Mouse (Mus musculus): ENCODE measurements around the gene Miga1.

Gene Miga1

GRCm38 (mm10) chr3:152245273-152245910 is 94.8 kb downstream of the Miga1 start:
- ATAC-seq (ENCODE audit: low TSS enrichment) = peak; percentile 31; the same call in 1 of the 2 replicates

- ATAC-seq (ENCODE audit: low TSS enrichment) = no peak
Observed at GRCm38 (mm10) chr3:152243304-152243703, 96.9 kb downstream of the Miga1 start.

- ATAC-seq (ENCODE audit: low TSS enrichment) = no peak
Observed at GRCm38 (mm10) chr3:152241098-152241497, 99.1 kb downstream of the Miga1 start.

GRCm38 (mm10) chr3:152239592-152239991 is 100.6 kb downstream of the Miga1 start:
- ATAC-seq (ENCODE audit: low TSS enrichment) = no peak

GRCm38 (mm10) chr3:152238836-152239235 is 101.4 kb downstream of the Miga1 start:
- ATAC-seq (ENCODE audit: low TSS enrichment) = no peak

- ATAC-seq (ENCODE audit: low TSS enrichment) = no peak
Observed at GRCm38 (mm10) chr3:152235805-152236204, 104.4 kb downstream of the Miga1 start.

- ATAC-seq (ENCODE audit: low TSS enrichment) = no peak
Observed at GRCm38 (mm10) chr3:152235238-152235637, 105.0 kb downstream of the Miga1 start.

- no peak for ATAC-seq (ENCODE audit: low TSS enrichment)
Observed at GRCm38 (mm10) chr3:152231333-152232100, 108.7 kb downstream of the Miga1 start.

GRCm38 (mm10) chr3:152229271-152229670 is 110.9 kb downstream of the Miga1 start:
- ATAC-seq (ENCODE audit: low TSS enrichment) = no peak

- ATAC-seq (ENCODE audit: low TSS enrichment) = no peak
Observed at GRCm38 (mm10) chr3:152228843-152229242, 111.4 kb downstream of the Miga1 start.

- no peak for ATAC-seq (ENCODE audit: low TSS enrichment)
Observed at GRCm38 (mm10) chr3:152225906-152226305, 114.3 kb downstream of the Miga1 start.

- no peak for ATAC-seq (ENCODE audit: low TSS enrichment)
Observed at GRCm38 (mm10) chr3:152224918-152225317, 115.3 kb downstream of the Miga1 start.

Measured in frontal cortex, adult (tissue).